Mouse (Mus musculus) liver, postnatal 0 days (tissue): Measurements from ENCODE around the gene Rmi2.

Experiments used
- CTCF ChIP-seq: sonication (generic); IDR thresholded peaks from 2 replicates; pipeline ENCODE4 v1.5.1; 2016; ENCODE audit warnings: antibody characterized with exemption, low read depth
- EP300 ChIP-seq: IDR thresholded peaks from 2 replicates; pipeline ENCODE4 v1.6.1; 2016; ENCODE audit warnings: antibody characterized with exemption, low read depth, mild to moderate bottlenecking

DNA sequence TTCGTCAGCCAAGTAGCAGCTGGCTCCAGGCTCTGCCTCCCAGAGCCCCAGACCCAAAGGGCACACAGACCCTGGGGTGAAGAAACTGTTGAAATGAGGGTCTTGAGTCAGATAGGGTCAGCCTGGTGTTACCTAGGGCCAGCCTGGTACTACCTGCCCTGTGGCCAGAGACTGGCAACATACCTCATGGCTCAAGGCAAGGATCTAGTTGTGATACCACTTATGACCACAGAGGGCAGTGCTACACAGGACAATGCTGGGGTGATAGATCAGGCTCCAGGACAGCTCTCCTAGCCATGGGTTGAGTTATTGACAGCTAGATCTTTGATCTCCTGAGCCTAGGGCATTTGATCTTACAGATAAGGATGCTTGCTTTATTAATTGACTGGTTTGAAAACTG is 44.6 kb downstream of the Rmi2 start:
- TF ChIP-seq CTCF, result peak; percentile 94
- no peak for TF ChIP-seq EP300
